Mouse (Mus musculus): ENCODE results near the gene Alpl. TPM values are rescaled to one million over a fixed set of nuclear protein-coding genes. Genes with fewer than 3 reads are reported as not detected.

Gene Alpl
- polyA plus RNA-seq, 1 experiment: not detected

GRCm38 (mm10) chr4:137774505-137774904, 21.7 kb downstream of the Alpl start:
- Histone ChIP-seq H3K36me3 (replicated peaks; ENCODE audit: low read length) (no peaks in the 10 kb centered on the region), H3K4me3 (replicated peaks) (no peak overlapping the region), H3K27me3 (replicated peaks) (peaks cover 71% of the 10 kb centered on the region), H3K4me1 (peaks cover 8% of the 10 kb centered on the region; the same call in 1 of the 2 replicates), H3K9me3 (no peaks in the 10 kb centered on the region)
- no peak for TF ChIP-seq FLI1 (IDR thresholded peaks at IDR 0.05; ENCODE audit: low read length)
- no peak for TF ChIP-seq GATA1 (IDR thresholded peaks at IDR 0.05; ENCODE audit: borderline replicate concordance, low read length)

DNA sequence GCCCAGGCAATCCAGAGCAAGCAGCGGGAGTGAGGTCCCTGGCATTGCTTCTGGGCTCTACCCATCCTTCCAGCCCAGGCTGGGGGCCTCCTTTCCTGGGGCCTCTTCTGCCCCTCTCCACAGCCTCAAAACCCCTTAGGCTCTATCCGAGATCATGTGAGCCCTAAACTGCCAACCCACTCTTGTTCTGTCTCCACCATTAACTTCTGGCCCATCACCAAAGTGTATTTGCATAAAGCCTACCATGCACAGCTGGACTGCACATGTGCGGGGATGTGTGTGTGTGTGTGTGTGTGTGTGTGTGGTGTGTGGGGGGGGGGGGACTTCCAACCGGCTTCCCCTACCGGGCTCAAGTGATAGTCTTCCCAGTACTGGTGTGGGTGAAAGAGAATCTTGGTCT, 22.2 kb downstream of the Alpl start:
- TF ChIP-seq FLI1 (IDR thresholded peaks at IDR 0.05; ENCODE audit: low read length): no peak
- TF ChIP-seq GATA1 (IDR thresholded peaks at IDR 0.05; ENCODE audit: borderline replicate concordance, low read length): no peak
- Histone ChIP-seq H3K36me3 (replicated peaks; ENCODE audit: low read length) (no peaks in the 10 kb centered on the region), H3K27me3 (replicated peaks) (peaks cover 72% of the 10 kb centered on the region), H3K4me1 (peaks cover 8% of the 10 kb centered on the region; the same call in 1 of the 2 replicates), H3K9me3 (no peaks in the 10 kb centered on the region), H3K4me3 (replicated peaks) (no peak overlapping the region)

- no peaks in the 10 kb centered on the region for H3K36me3 ChIP-seq (replicated peaks; ENCODE audit: low read length)
- no peaks in the 10 kb centered on the region for H3K9me3 ChIP-seq
- H3K4me1 ChIP-seq: peaks cover 8% of the 10 kb centered on the region; the same call in 1 of the 2 replicates
- peaks cover 74% of the 10 kb centered on the region for H3K27me3 ChIP-seq (replicated peaks)
- H3K4me3 ChIP-seq (replicated peaks): no peak overlapping the region
- TF ChIP-seq GATA1 (IDR thresholded peaks at IDR 0.05; ENCODE audit: borderline replicate concordance, low read length) (no peak), FLI1 (IDR thresholded peaks at IDR 0.05; ENCODE audit: low read length) (no peak)
Observed at GRCm38 (mm10) chr4:137773369-137773899, 22.8 kb downstream of the Alpl start.

- H3K4me3 ChIP-seq (replicated peaks): no peak overlapping the region
- no peaks in the 10 kb centered on the region for H3K9me3 ChIP-seq
- peaks cover 8% of the 10 kb centered on the region; the same call in 1 of the 2 replicates for H3K4me1 ChIP-seq
- H3K36me3 ChIP-seq (replicated peaks; ENCODE audit: low read length): no peaks in the 10 kb centered on the region
- peaks cover 73% of the 10 kb centered on the region for H3K27me3 ChIP-seq (replicated peaks)
- TF ChIP-seq GATA1 (IDR thresholded peaks at IDR 0.05; ENCODE audit: borderline replicate concordance, low read length): no peak
- TF ChIP-seq FLI1 (IDR thresholded peaks at IDR 0.05; ENCODE audit: low read length): no peak
Observed at GRCm38 (mm10) chr4:137772438-137773056, 23.6 kb downstream of the Alpl start.

GRCm38 (mm10) chr4:137771749-137772148, 24.4 kb downstream of the Alpl start:
- no peaks in the 10 kb centered on the region for H3K36me3 ChIP-seq (replicated peaks; ENCODE audit: low read length)
- H3K4me3 ChIP-seq (replicated peaks): no peak overlapping the region
- no peaks in the 10 kb centered on the region for H3K9me3 ChIP-seq
- peaks cover 8% of the 10 kb centered on the region; the same call in 1 of the 2 replicates for H3K4me1 ChIP-seq
- peaks cover 72% of the 10 kb centered on the region for H3K27me3 ChIP-seq (replicated peaks)
- no peak for TF ChIP-seq GATA1 (IDR thresholded peaks at IDR 0.05; ENCODE audit: borderline replicate concordance, low read length)
- no peak for TF ChIP-seq FLI1 (IDR thresholded peaks at IDR 0.05; ENCODE audit: low read length)

DNA sequence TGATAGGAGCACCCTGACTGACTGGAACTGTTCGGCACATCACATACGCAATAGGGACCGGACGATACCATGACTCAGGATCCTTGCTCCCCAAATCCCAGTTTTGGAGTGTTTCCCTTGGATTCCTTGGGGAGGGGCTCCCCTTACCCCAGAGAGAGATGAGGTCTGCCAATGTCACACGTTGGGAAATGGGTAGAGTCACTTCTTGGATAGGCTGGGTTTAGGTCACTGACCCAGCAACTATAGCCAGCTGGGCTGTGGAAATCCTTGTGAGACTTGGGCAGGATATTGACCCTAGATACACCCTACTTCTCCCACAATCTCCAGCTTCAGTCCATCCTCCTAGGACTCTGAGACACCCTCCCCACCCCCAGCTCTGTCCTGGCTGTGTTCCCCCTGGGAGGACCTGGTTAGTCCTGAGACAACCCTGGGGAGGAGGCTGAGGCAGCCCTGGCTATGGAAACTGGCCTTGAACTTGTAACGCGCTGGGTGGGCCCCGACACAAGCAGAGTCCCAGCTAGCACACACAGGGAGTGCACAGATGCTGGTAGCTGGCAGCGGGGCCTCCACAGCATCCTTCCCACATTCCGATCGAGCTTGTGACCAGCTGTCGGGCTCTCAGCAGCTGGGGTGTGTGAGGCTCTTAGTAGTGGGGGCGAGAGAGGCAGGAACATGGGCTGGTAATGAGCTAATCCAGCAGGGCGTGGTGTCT, 25.1 kb downstream of the Alpl start:
- no peaks in the 10 kb centered on the region for H3K9me3 ChIP-seq
- H3K4me1 ChIP-seq: peaks cover 8% of the 10 kb centered on the region; the same call in 1 of the 2 replicates
- no peak for TF ChIP-seq FLI1 (IDR thresholded peaks at IDR 0.05; ENCODE audit: low read length)
- TF ChIP-seq GATA1 (IDR thresholded peaks at IDR 0.05; ENCODE audit: borderline replicate concordance, low read length): no peak
- no peak overlapping the region for H3K4me3 ChIP-seq (replicated peaks)
- H3K36me3 ChIP-seq (replicated peaks; ENCODE audit: low read length): no peaks in the 10 kb centered on the region
- peaks cover 75% of the 10 kb centered on the region for H3K27me3 ChIP-seq (replicated peaks)

- H3K27me3 ChIP-seq (replicated peaks): peaks cover 83% of the 10 kb centered on the region
- H3K4me3 ChIP-seq (replicated peaks): no peak overlapping the region
- no peaks in the 10 kb centered on the region for H3K9me3 ChIP-seq
- TF ChIP-seq GATA1 (IDR thresholded peaks at IDR 0.05; ENCODE audit: borderline replicate concordance, low read length) (no peak), FLI1 (IDR thresholded peaks at IDR 0.05; ENCODE audit: low read length) (no peak)
- peaks cover 8% of the 10 kb centered on the region; the same call in 1 of the 2 replicates for H3K4me1 ChIP-seq
- H3K36me3 ChIP-seq (replicated peaks; ENCODE audit: low read length): no peaks in the 10 kb centered on the region
Observed at GRCm38 (mm10) chr4:137769635-137770034, 26.5 kb downstream of the Alpl start.

- H3K4me1 ChIP-seq: peaks cover 8% of the 10 kb centered on the region; the same call in 1 of the 2 replicates
- peaks cover 76% of the 10 kb centered on the region for H3K27me3 ChIP-seq (replicated peaks)
- no peaks in the 10 kb centered on the region for H3K36me3 ChIP-seq (replicated peaks; ENCODE audit: low read length)
Observed at GRCm38 (mm10) chr4:137768831-137769230, 27.4 kb downstream of the Alpl start.

GRCm38 (mm10) chr4:137768381-137768780, 27.8 kb downstream of the Alpl start:
- no peak overlapping the region for H3K4me3 ChIP-seq (replicated peaks)
- H3K9me3 ChIP-seq: no peaks in the 10 kb centered on the region
- H3K36me3 ChIP-seq (replicated peaks; ENCODE audit: low read length): no peaks in the 10 kb centered on the region
- peaks cover 8% of the 10 kb centered on the region; the same call in 1 of the 2 replicates for H3K4me1 ChIP-seq
- H3K27me3 ChIP-seq (replicated peaks): peaks cover 72% of the 10 kb centered on the region
- TF ChIP-seq FLI1 (IDR thresholded peaks at IDR 0.05; ENCODE audit: low read length): no peak
- no peak for TF ChIP-seq GATA1 (IDR thresholded peaks at IDR 0.05; ENCODE audit: borderline replicate concordance, low read length)

More at GRCm38 (mm10) chr4:137768831-137769230, 27.4 kb downstream of the Alpl start:
- no peaks in the 10 kb centered on the region for H3K9me3 ChIP-seq
- H3K4me3 ChIP-seq (replicated peaks): no peak overlapping the region
- TF ChIP-seq FLI1 (IDR thresholded peaks at IDR 0.05; ENCODE audit: low read length) (no peak), GATA1 (IDR thresholded peaks at IDR 0.05; ENCODE audit: borderline replicate concordance, low read length) (no peak)

DNA sequence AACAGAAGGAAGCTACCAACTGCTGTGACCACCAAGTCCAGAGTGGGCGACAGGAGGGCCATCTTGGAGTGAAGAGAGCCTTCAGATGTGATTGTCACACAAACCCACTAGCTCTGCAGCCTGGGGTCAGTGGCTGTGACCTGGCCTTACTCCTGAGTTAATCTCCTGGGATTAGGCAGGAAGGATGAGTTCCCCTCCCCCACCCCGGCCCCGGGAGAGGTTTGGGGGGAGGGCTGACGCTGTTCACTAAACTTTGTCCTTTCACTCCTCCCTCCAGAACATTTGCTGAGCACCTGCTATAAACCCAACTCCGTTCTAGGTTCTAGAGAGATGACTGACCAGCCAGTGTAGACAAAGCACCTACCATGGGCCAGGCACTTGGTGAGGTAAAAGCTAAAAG, 29.8 kb downstream of the Alpl start:
- H3K4me1 ChIP-seq: peaks cover 1% of the 10 kb centered on the region; the same call in 1 of the 2 replicates
- H3K4me3 ChIP-seq (replicated peaks): no peak overlapping the region
- H3K27me3 ChIP-seq (replicated peaks): peaks cover 61% of the 10 kb centered on the region
- TF ChIP-seq GATA1 (IDR thresholded peaks at IDR 0.05; ENCODE audit: borderline replicate concordance, low read length) (no peak), FLI1 (IDR thresholded peaks at IDR 0.05; ENCODE audit: low read length) (no peak)
- H3K9me3 ChIP-seq: no peaks in the 10 kb centered on the region
- no peaks in the 10 kb centered on the region for H3K36me3 ChIP-seq (replicated peaks; ENCODE audit: low read length)

Data from megakaryocyte, embryonic 14.5 days (primary cell).